Mouse (Mus musculus) midbrain, embryonic 16.5 days (tissue): ENCODE data around the gene Timm13. TPM values are rescaled to one million over a fixed set of nuclear protein-coding genes. Genes with fewer than 3 reads are reported as not detected.

Source experiments
- ATAC-seq: fragments of 200-750 bp; cut with Nextera tagmentation; 2 replicates; pipeline ENCODE4 v1.8.0; 2017; ENCODE audit warnings: moderate TSS enrichment
- H3K27ac ChIP-seq: fragments of 300-500 bp; sonication (generic); 2 replicates; pipeline ENCODE4 v1.5.1; 2014; ENCODE audit warnings: mild to moderate bottlenecking, low read length, mixed read lengths
- H3K27me3 ChIP-seq: fragments of 300-500 bp; sonication (generic); 2 replicates; pipeline ENCODE4 v1.6.1; 2014; ENCODE audit warnings: low read depth, low read length, mixed read lengths; ENCODE audit not compliant: control insufficient read depth, insufficient read depth
- H3K36me3 ChIP-seq: fragments of 300-500 bp; sonication (generic); 2 replicates; pipeline ENCODE4 v1.6.1; 2014; ENCODE audit warnings: mild to moderate bottlenecking, low read length, moderate library complexity, mixed read lengths; ENCODE audit not compliant: control insufficient read depth, insufficient read depth
- H3K4me1 ChIP-seq: fragments of 300-500 bp; sonication (generic); 2 replicates; pipeline ENCODE4 v1.6.1; 2014; ENCODE audit warnings: mild to moderate bottlenecking, low read length, mixed read lengths; ENCODE audit not compliant: control insufficient read depth, insufficient read depth
- H3K4me2 ChIP-seq: fragments of 300-500 bp; sonication (generic); 2 replicates; pipeline ENCODE4 v1.6.1; 2014; ENCODE audit warnings: mild to moderate bottlenecking, low read length, mixed read lengths
- H3K4me3 ChIP-seq: fragments of 300-500 bp; sonication (generic); 2 replicates; pipeline ENCODE4 v1.5.1; 2014; ENCODE audit warnings: low read depth, mild to moderate bottlenecking, low read length, moderate library complexity, mixed read lengths
- H3K9ac ChIP-seq: fragments of 300-500 bp; sonication (generic); 2 replicates; pipeline ENCODE4 v1.6.1; 2014; ENCODE audit warnings: low read depth, low read length, mixed read lengths
- H3K9me3 ChIP-seq: fragments of 300-500 bp; sonication (generic); replicated peaks from 2 replicates; pipeline ENCODE4 v1.6.1; 2014; ENCODE audit warnings: mild to moderate bottlenecking, low read length, mixed read lengths; ENCODE audit not compliant: control insufficient read depth, poor library complexity, severe bottlenecking
- WGBS: fragments of 180-500 bp; shearing (Covaris S2); extraction: QIAGEN DNeasy Blood & Tissue Kit; methylation state at CpG from one replicate; pipeline ENCODE4 v1.1.7; 2014; 5-methylcytosine and 5-hydroxymethylcytosine counted together
- polyA plus RNA-seq: library from polyadenylated mRNA; unstranded; fragments of >200 nt; fragmentation: Nextera tagmentation; extraction: Ambion mirVana; gene quantifications from 2 replicates; pipeline ENCODE4 v1.2.1, GENCODE M21; 2015

Timm13 gene
- polyA plus RNA-seq, 1 experiment from 2014 or later = 316 TPM

- H3K27me3 ChIP-seq = no peaks in the 10 kb centered on the region
- H3K4me2 ChIP-seq = no peak overlapping the region
- peaks cover 17% of the 10 kb centered on the region for H3K4me1 ChIP-seq
- no peaks in the 10 kb centered on the region for H3K9me3 ChIP-seq
- WGBS = 88% methylated on average over 2 of the region's 2 CpGs
- H3K9ac ChIP-seq = no peak overlapping the region
- no peak overlapping the region for H3K27ac ChIP-seq
- peaks cover 9% of the 10 kb centered on the region; the same call in 1 of the 2 replicates for H3K36me3 ChIP-seq
- no peak overlapping the region for H3K4me3 ChIP-seq
- no peak for ATAC-seq
These were observed 14.5 kb upstream of the Timm13 start for GRCm38 (mm10) chr10:80915260-80915659.

DNA sequence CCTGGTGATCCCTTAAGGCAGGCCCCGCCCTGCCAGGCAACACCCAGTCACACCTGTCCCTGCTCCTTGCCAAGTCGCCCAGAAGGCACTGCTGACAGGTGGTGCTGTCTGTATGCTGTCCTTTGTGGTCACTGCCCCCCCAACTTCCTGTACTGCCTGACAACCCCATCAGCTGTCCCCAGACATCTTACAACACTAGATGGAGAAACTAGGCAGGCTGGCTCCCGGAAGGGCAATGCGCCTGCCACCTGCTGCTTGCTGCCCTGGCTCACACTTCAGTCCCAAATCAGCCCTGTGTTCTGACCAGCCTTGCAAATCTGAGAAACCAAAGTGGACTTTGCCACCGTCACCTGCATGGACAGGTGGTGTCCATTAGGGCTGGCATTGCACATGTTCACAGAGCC lies 13.5 kb upstream of the Timm13 start:
- H3K4me2 ChIP-seq = no peak overlapping the region
- no peaks in the 10 kb centered on the region for H3K9me3 ChIP-seq
- H3K27me3 ChIP-seq = no peaks in the 10 kb centered on the region
- no peak for ATAC-seq
- peaks cover 15% of the 10 kb centered on the region for H3K36me3 ChIP-seq
- peaks cover 17% of the 10 kb centered on the region for H3K4me1 ChIP-seq
- no peak overlapping the region for H3K4me3 ChIP-seq
- no peak overlapping the region for H3K27ac ChIP-seq
- H3K9ac ChIP-seq = no peak overlapping the region
- 94% methylated on average over 5 of the region's 5 CpGs for WGBS

DNA sequence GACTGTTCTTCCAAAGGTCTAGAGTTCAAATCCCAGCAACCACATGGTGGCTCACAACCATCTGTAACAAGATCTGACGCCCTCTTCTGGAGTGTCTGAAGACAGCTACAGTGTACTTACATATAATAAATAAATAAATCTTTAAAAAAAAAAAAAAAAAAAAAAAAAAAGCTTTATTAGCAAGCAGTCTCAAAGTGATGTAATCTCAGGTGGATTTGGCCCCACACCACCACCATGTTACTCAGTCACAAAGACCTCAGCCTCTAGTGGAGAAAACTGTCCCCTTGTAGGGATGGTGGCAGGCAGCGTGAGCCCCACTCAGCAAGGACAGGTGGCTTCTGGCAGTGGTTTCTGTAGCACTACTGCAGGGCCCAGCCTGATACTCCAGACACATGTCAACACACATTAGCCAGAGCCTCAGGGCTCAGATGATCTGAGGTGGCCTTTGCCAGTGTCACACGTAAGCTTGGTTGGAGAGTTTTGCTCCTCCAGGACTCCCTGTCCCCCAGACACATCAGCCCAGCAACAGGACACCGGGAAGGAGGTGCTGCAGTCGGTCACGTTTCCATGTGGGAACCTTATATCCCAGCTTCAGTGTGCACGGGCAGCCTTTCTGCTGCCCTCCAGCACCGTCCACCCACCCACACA lies 12.7 kb upstream of the Timm13 start:
- no peaks in the 10 kb centered on the region for H3K27me3 ChIP-seq
- H3K9me3 ChIP-seq = no peaks in the 10 kb centered on the region
- H3K4me3 ChIP-seq = no peak overlapping the region
- no peak overlapping the region for H3K27ac ChIP-seq
- peaks cover 20% of the 10 kb centered on the region for H3K36me3 ChIP-seq
- no peak overlapping the region for H3K9ac ChIP-seq
- WGBS = 94% methylated on average over 7 of the region's 8 CpGs
- peaks cover 17% of the 10 kb centered on the region for H3K4me1 ChIP-seq
- no peak for ATAC-seq
- H3K4me2 ChIP-seq = no peak overlapping the region

DNA sequence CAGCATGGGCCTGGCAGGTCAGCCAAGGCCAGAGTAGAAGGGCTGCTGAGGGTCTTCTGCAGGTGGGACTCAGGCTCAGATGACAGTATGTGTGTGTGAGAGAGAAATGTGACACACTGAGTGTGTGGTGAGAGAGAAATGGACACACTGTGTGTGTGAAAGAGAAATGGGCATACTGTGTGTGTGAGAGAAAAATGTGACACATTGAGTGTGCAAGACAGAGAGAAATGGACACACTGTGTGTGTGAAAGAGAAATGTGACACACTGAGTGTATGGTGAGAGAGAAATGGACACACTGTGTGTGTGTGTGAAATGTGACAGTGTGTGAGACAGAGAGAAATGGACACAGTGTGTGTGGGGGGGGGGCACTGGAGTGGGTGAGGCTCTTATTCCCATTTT lies 11.1 kb upstream of the Timm13 start:
- H3K36me3 ChIP-seq = peaks cover 25% of the 10 kb centered on the region

DNA sequence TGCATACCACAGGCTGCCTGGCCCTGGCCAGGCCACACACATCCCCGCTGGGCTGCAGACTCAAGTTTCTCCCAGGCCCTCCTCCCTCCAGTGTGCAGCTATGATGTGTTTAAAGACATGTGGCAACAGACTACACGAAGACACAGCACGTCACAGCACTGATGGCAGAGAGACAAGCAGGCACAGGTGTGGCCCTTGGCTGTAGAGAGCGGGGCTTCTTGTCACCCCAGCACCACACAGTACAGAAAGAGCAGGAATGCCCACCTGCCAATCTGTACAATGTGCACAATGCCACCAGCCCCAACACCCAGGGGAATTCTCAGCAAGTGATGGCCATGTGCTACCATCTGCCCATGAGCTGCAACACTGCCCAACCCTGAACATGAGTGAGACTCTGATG lies 10.6 kb upstream of the Timm13 start:
- Histone ChIP-seq H3K9ac (no peak overlapping the region), H3K27ac (no peak overlapping the region), H3K4me3 (no peak overlapping the region), H3K36me3 (peaks cover 25% of the 10 kb centered on the region), H3K4me2 (no peak overlapping the region), H3K27me3 (no peaks in the 10 kb centered on the region), H3K9me3 (no peaks in the 10 kb centered on the region), H3K4me1 (peaks cover 7% of the 10 kb centered on the region)
- ATAC-seq = no peak
- 96% methylated on average over 4 of the region's 4 CpGs for WGBS

More for the DNA sequence above, 11.1 kb upstream of the Timm13 start:
- ATAC-seq = no peak
- Histone ChIP-seq H3K4me3 (no peak overlapping the region), H3K4me1 (peaks cover 12% of the 10 kb centered on the region), H3K27me3 (no peaks in the 10 kb centered on the region), H3K27ac (no peak overlapping the region), H3K4me2 (no peak overlapping the region), H3K9ac (no peak overlapping the region), H3K9me3 (no peaks in the 10 kb centered on the region)

DNA sequence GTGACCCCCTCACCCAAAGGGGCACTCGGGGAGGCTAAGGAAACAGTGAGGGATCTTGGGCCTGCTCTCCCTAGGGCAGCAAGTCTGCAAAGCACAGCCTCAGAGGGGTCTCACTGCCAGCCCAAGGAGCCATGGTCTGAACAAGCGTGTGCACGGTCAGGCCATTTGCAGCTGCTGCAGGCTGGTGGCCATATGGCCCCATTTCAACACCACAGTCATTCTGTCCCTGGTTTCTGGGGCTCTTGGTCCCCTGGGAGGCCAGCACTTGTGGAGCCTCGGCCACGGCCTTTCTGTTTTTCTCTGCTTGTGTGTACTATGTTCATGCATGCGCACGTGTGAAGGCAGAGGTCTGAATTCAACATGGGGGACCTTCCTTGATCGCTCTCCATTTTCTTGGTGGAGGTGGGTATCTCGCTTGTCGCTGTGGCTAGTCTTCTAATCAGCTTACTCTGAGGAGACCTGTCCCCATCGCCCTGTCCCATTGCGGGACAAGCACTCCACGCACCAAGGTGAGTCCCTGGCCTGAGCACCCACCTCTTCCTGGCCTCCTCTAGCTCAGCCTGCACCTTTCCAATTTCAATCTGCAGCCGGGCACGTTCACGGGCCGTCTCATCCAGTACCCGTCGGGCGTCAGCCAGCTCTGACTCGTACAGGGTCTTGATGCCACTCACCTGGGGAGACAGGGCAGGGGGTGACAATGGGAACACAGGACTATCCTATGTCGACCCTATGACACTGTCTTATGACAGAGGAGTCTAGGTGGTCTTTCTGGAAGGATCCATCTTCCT lies 8.8 kb upstream of the Timm13 start:
- no peaks in the 10 kb centered on the region for H3K4me1 ChIP-seq
- H3K27ac ChIP-seq = no peak overlapping the region
- H3K4me2 ChIP-seq = no peak overlapping the region
- no peak for ATAC-seq
- peaks cover 40% of the 10 kb centered on the region for H3K36me3 ChIP-seq
- no peaks in the 10 kb centered on the region for H3K27me3 ChIP-seq
- no peaks in the 10 kb centered on the region for H3K9me3 ChIP-seq
- WGBS = 95% methylated on average over 22 of the region's 22 CpGs
- H3K4me3 ChIP-seq = no peak overlapping the region
- H3K9ac ChIP-seq = no peak overlapping the region

- Histone ChIP-seq H3K36me3 (peaks cover 50% of the 10 kb centered on the region), H3K4me1 (peaks cover 2% of the 10 kb centered on the region), H3K4me3 (no peak overlapping the region), H3K27ac (no peak overlapping the region), H3K9me3 (no peaks in the 10 kb centered on the region), H3K4me2 (no peak overlapping the region), H3K9ac (no peak overlapping the region), H3K27me3 (no peaks in the 10 kb centered on the region)
- no peak for ATAC-seq
- 96% methylated on average over 11 of the region's 11 CpGs for WGBS
These were observed 3.9 kb upstream of the Timm13 start for GRCm38 (mm10) chr10:80904709-80905108.

GRCm38 (mm10) chr10:80904004-80904693 lies 3.4 kb upstream of the Timm13 start:
- Histone ChIP-seq H3K4me3 (no peak overlapping the region), H3K27me3 (no peaks in the 10 kb centered on the region), H3K9ac (no peak overlapping the region), H3K36me3 (peaks cover 45% of the 10 kb centered on the region), H3K9me3 (no peaks in the 10 kb centered on the region), H3K4me1 (peaks cover 7% of the 10 kb centered on the region), H3K27ac (no peak overlapping the region), H3K4me2 (no peak overlapping the region)
- ATAC-seq = no peak
- WGBS = 86% methylated on average over 28 of the region's 28 CpGs

GRCm38 (mm10) chr10:80903282-80903681 lies 2.5 kb upstream of the Timm13 start:
- ATAC-seq = no peak
- no peaks in the 10 kb centered on the region for H3K9me3 ChIP-seq
- 95% methylated on average over 10 of the region's 10 CpGs for WGBS

More at GRCm38 (mm10) chr10:80903282-80903681, 2.5 kb upstream of the Timm13 start:
- H3K36me3 ChIP-seq = peaks cover 42% of the 10 kb centered on the region
- H3K27ac ChIP-seq = no peak overlapping the region
- H3K4me1 ChIP-seq = peaks cover 10% of the 10 kb centered on the region
- no peaks in the 10 kb centered on the region for H3K27me3 ChIP-seq
- no peak overlapping the region for H3K4me2 ChIP-seq
- no peak overlapping the region for H3K9ac ChIP-seq
- no peak overlapping the region for H3K4me3 ChIP-seq
